Mouse (Mus musculus) megakaryocyte-erythroid progenitor cell, adult 5-6 weeks (primary cell): ENCODE measurements around the gene Zscan20. TPM values are rescaled to one million over a fixed set of nuclear protein-coding genes. Genes with fewer than 3 reads are reported as not detected.

Experiments
- ATAC-seq: replicated peaks from 2 replicates; pipeline ENCODE4 v1.8.0; 2016; ENCODE audit warnings: mild to moderate bottlenecking, inconsistent platforms; ENCODE audit not compliant: severe bottlenecking, poor library complexity, low FRiP score, low TSS enrichment
- total RNA-seq, 2 experiments: library from RNA; stranded (forward) in 1 of 2; stranded (reverse) in 1 of 2; fragments of 200-1000, 215-1000 nt in 1 of 2; fragments of >200 nt in 1 of 2; fragmentation: Nextera tagmentation in 1 of 2; gene quantifications; 2 replicates each; pipeline ENCODE4 v1.2.3; 2014 to 2017

Gene Zscan20
- total RNA-seq (2014; fragmentation: Nextera tagmentation) (4.0 and 8.6 TPM in 2 replicates), total RNA-seq (2017) (3.4 and 6.9 TPM in 2 replicates)

GRCm38 (mm10) chr4:128609925-128610402, at the start of gene Zscan20:
Gene Zscan20, minus strand, starts transcription at chr4:128610098.
- ATAC-seq: peak; percentile 99

DNA sequence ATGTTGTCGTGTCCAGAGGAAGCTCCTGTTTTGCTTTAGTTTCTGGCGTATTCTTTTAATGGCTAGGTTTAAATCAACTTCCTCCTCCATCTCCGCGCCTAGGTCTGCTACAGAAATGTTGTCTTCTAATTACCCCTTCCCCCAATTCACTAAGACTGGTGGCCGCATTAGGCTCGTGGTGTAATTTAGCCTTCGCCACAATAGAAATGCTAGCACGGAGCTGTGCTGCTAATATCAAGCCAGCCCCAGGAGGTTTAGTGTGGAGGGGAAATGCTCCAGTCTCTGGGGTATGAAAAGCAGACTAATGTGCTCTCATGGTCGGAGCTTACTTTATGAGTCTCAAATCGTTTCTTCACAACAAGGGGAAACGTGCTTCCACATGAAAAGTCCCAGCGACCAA, 45.5 kb upstream of the Zscan20 start:
- no peak for ATAC-seq

- ATAC-seq: peak; percentile 98
These were observed 44.8 kb upstream of the Zscan20 start, which contains the start of gene Phc2 for GRCm38 (mm10) chr4:128654505-128655381. Gene Phc2, plus strand, starts transcription at chr4:128654702.

DNA sequence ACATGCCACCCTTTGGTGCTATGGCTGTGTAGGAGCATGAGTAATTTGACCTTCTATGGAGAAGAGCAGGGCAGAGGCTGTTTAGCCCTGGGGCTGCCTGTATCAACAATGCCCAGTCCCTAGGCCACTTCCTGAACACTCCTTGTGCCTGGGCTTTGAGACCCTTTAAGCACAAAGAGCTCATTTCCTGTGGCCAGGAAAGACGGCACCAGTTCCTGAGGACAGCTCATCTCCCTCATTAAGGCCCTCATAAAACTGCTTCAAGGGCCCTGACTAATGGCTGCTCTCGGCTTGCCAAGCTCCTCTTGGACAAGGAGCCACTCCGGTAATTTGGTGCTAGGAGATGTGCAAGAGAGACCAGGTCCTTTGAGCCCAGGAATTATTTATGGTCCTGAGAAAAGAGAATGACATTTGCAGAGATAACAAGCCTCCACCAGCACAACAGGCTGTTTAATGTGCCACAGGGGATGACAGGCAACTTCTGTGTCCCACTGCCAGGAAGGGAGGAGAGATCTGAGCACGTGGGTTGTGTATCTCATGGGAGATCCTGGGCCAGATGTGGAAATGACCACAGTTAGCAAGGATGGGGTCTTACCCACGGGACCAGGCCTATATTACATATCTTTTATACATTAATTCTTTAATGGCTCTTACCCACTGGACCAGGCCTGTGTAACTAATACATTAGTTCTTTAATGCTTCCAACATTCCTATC, 42.8 kb upstream of the Zscan20 start:
- ATAC-seq: no peak

DNA sequence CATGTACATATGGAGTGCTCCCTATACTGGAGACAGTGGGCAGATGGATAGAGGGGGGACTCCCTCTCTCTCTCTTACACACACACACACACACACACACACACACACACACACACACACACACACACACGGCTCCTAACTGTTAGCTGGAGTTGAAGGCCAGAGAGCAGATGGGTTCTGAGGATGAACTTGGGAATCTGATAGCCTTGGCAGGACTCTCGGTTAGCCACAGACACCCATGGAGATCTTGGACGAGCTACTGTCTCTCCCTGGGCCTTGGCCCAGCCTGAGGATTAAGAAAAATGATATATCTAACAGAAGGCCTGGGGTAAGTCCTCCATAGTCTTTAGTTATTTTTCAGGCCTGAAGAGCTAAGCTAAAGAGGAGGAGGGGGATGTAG, 41.6 kb upstream of the Zscan20 start:
- ATAC-seq: no peak

DNA sequence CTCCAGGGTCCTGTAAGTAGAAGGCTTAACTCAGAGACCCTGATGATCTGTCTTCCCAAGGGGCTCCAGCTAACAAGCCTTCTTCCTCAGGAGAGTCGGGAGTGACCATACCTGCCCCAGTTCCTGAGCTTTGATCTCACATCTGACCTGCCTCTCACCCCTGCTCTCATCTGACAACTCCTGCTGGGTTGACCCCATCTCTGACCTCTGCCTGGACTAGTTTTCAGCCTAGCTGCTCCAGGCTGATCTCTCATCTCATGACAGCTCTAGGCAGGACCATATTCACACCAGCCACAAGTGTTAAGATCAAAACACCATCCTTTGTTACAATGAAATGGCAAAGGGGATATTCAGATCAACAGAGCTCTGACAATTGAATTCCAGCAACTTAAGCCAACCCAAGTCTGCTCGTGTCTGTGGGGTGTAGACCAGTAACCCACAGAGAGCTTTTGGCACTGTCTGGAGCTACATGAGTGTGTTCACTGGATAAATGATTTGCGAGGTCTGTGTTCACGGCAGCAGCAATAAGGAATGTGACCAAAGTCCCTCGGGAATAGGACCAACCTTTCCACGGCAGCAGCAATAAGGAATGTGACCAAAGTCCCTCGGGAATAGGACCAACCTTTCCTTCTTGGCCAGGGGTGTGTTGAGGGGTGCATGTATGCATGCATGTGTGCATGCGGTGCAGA, 38.8 kb upstream of the Zscan20 start:
- no peak for ATAC-seq

GRCm38 (mm10) chr4:128646762-128647161, 36.9 kb upstream of the Zscan20 start:
- no peak for ATAC-seq

GRCm38 (mm10) chr4:128645896-128646295, 36.0 kb upstream of the Zscan20 start:
- no peak for ATAC-seq

DNA sequence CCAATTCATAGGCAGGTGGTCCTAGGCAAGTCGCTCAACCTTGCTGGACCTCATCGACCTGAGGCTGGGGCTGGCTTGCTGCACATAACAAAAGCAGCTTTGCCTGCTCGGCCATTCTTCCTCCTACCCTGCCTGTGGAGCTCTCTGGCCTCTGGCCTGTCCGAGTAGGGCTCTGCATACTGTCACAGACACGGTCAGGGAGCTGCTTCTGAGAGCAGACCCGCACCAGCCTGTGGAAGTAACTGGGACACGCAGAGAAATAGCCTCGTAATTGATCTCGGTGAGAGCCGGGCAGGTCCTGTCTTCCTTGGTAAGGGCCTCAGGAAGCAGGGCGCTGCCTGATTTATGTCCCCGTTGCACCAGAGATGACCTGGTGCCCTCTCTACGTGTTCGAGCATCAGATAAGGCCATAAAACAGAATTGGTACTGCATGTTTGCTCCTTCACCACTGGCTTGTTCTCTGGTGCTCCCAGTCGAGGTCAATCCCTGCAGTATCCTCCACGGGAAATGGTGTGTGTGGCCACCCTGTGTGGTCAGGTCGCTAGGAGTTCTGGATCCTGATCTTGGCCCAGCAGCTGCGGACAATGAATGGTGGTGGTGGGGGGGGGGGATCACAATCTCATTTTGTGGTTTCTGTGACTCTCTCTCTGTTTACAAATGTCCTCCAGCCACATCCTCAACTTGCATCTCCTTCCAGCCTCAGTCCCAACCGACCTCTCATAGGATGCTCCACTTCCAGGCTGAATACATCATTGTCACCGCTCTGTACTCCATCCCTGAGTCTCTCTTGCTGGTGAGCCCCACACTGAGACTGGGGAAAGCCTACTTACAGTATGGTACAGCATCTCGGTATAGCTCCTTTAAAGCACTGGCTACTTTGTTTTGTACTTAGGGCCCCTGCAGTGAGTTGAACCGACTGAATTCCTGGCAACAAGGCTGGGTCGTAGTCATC, 32.1 kb upstream of the Zscan20 start:
- no peak for ATAC-seq

DNA sequence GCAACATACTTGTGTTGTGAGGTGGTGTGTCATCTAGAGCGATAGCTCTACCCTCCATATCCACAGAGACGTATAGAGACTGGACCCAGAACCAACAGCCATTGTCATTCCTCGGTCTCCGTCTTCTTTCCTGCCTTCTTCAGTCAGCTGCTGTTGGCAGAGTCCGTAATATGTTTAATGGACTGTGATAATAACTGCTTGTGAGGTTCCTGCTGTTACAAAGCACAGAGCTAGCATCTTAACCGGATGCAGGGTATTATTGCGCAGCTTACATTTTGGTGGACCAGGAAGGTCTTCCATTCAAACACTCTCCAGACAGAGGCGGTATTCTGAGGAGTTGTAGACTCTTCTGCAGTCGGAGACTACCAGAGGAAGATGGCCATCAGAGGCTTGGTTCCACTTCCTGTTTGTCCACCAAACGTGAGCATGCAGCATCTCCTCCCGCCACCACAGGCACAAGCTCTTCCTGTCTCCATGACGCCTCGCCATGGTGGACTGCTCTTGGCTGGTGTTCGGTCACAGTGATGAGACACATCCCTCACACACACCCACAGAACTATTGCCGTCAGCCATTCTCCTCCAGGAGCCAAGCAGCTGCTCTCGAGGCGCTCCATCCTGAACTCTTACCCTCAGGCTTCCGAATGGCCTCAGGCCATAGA, 28.5 kb upstream of the Zscan20 start:
- ATAC-seq: no peak

GRCm38 (mm10) chr4:128637250-128637649, 27.4 kb upstream of the Zscan20 start:
- ATAC-seq: no peak

DNA sequence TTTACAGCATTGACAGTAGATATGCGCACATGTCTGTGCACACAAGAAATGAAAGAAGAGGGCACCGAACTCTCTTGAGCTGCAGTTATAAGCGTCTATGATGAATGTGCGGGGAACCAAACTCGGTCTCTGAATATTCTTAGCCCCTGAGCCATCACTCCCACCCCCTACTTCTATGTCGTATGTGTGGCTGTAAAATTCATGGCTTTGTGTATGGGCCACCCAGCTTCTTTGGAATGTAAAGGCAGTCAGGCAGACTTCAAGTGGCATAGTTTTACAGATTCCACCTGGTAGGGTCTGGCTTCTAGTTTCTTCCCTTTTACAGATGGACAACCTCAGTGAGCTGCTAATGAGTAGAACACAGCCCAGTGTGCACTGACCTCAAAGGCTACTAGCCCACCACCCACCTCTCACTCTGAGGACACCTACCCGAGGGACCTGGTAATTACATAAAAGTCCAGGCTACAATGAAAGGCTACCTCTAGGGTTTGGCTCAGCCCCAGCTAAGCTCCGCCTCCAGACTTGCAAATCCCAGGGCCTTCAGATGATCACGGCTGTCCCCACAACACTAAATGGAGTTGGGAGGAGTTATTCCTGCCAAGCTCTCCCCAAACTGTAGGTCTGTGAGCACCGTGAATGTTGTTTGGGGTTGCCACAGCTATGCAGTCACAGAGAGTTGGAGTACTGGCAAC, 26.1 kb upstream of the Zscan20 start:
- ATAC-seq: no peak

GRCm38 (mm10) chr4:128635451-128635850, 25.6 kb upstream of the Zscan20 start:
- ATAC-seq: no peak

DNA sequence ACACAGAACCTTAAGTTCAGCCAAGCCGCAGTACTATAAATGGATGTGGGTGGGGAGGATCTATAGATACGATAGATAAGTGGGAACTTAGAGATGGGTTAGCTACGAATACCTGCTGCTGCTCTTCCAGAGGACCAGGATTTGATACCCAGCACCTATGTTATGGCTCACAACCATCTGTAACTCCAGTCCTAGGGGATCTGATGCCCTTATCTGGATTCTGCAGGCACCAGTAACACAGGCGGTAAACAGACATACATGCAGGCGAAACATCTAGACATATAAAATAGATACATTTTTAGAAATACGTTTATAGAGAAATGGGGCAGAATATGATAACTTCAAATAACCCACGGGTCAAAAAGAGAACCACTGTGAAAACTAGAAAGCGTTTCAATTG, 11.2 kb upstream of the Zscan20 start:
- ATAC-seq: 0 out of 2 replicates have a peak, but pooled peaks have one; percentile 64

GRCm38 (mm10) chr4:128620572-128620971, 10.7 kb upstream of the Zscan20 start:
- no peak for ATAC-seq

DNA sequence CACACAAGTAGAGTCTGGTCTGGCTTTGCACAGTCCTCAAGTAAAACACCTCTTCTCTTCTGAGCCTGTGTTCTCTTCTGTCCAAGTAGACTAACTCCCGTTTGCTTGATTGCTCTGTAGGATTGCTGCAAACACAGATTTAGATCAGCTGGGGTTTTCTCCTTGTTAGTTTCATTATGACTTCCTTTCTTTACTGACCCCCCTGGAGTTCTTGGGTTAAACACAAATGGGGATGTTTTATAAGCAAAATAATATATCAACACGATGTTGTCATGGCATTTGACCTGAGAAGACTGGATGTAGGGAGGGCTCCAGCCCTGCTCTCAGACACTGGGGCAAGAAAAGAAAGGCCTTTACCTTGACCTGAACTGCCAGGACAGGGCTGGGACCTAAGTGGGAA, 9.1 kb upstream of the Zscan20 start:
- no peak for ATAC-seq

GRCm38 (mm10) chr4:128618246-128618911, 8.5 kb upstream of the Zscan20 start, which contains the start of gene Tlr12:
Gene Tlr12, minus strand, starts transcription at chr4:128618619.
- no peak for ATAC-seq
